Comparison of ENCODE assay signal across 32 mouse cellular contexts in the genomic region with DNA sequence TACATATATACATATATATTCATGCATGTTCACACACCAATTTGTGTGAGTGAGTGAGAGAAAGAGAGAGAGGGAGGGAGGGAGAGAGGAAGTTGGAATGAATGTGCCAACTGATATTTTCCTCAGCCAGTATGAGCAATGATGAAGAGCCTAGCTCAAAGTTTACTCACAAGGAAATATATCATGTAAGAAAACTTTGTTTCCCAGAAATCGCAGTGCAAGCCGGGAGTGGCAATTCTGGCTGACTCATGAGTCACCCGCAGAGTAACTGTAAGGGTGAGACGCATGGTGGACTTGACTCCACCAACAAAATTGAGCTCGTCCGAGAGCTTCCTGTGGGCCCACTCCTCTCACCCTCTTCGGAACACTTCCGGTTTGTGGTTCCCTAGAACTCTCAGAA.
DNase-seq lines count a peak whose midpoint lies in the region; TF ChIP-seq lines count a peak whose summit lies in the region.
"Had no signal": no experiment of that assay in that cellular context is flagged by ENCODE, and none has a peak within 500 bp of the region (broad histone marks: within the 10 kb centered on the region; RNA-seq: fewer than 3 reads in every experiment).

No protein-coding gene starts in this region.

- no peak for TF ChIP-seq CTCF in gastrocnemius, adult 2 months (IDR thresholded peaks at IDR 0.05)

- no peak overlapping the region for H3K4me3 ChIP-seq in gastrocnemius, adult 2 months
- H3K4me3 ChIP-seq: embryonic facial prominence, embryonic 13.5 days; erythroblast, embryonic 14.5 days; forebrain, embryonic 12.5 days; heart, embryonic 12.5 days; hindbrain, embryonic 15.5 days; kidney, embryonic 15.5 days; layer of hippocampus, adult 2 months; limb, embryonic 10.5 days; limb, embryonic 15.5 days; liver, embryonic 15.5 days; midbrain, embryonic 12.5 days; myocyte; neural tube, embryonic 12.5 days had no signal

- H3K27ac ChIP-seq in gastrocnemius, adult 2 months, result peak overlapping the region; percentile 35
- H3K27ac ChIP-seq: embryonic facial prominence, embryonic 13.5 days; forebrain, embryonic 12.5 days; hindbrain, embryonic 15.5 days; kidney, embryonic 15.5 days; layer of hippocampus, adult 2 months; limb, embryonic 10.5 days; limb, embryonic 15.5 days; liver, embryonic 15.5 days; midbrain, embryonic 12.5 days; neural tube, embryonic 12.5 days had no signal

- intact Hi-C loops in gastrocnemius, adult 2 months (cut with DNase I), result no loop called here
- intact Hi-C loops in gastrocnemius, postnatal 36 days (cut with DNase I), result no loop called here

- no peak for DNase-seq in gastrocnemius, adult 2 months
- no peak for DNase-seq in gastrocnemius, postnatal 36 days
- DNase-seq in 416B (ENCODE audit: low read depth), result peak; percentile 95
- DNase-seq in adrenal gland, postnatal 14 days, result peak; percentile 44
- DNase-seq in fibroblast of lung, adult 2 months (ENCODE audit: low read depth), result peak; percentile 65
- no peak for DNase-seq in kidney, postnatal 25 days
- no peak for DNase-seq in retina, postnatal 1 day
- DNase-seq: cerebellum, adult 11 months; cerebellum, adult 9-10 months; cerebellum, postnatal 36 days; forebrain, postnatal 0 days; gastrocnemius, postnatal 14 days; heart, adult 18-20 months; kidney, adult 11 months; kidney, postnatal 36 days; layer of hippocampus, postnatal 36 days; lung, embryonic 14.5 days; right cerebral cortex, postnatal 14 days; thymus, postnatal 4 days had no signal

Comparison
In these comparisons a context has a peak if more than half of its experiments do, and no peak if none do; other contexts are left out.
1. DNase-seq: peak in 416B (single experiment), adrenal gland, postnatal 14 days (single experiment) and fibroblast of lung, adult 2 months (single experiment); none in gastrocnemius, adult 2 months (single experiment), gastrocnemius, postnatal 36 days (0 of 2), kidney, postnatal 25 days (0 of 2) and retina, postnatal 1 day (single experiment).